Mouse (Mus musculus) erythroblast, embryonic 14.5 days (primary cell): ENCODE measurements around the gene Apbb2.

Experiments used
- GATA1 ChIP-seq: IDR thresholded peaks from 2 replicates; pipeline ENCODE4 v1.6.1; 2012; ENCODE audit warnings: low read length, inconsistent platforms, mixed read lengths
- TAL1 ChIP-seq: IDR thresholded peaks from 3 replicates; pipeline ENCODE4 v1.6.1; 2012; ENCODE audit warnings: low read length, inconsistent platforms, mixed read lengths

DNA sequence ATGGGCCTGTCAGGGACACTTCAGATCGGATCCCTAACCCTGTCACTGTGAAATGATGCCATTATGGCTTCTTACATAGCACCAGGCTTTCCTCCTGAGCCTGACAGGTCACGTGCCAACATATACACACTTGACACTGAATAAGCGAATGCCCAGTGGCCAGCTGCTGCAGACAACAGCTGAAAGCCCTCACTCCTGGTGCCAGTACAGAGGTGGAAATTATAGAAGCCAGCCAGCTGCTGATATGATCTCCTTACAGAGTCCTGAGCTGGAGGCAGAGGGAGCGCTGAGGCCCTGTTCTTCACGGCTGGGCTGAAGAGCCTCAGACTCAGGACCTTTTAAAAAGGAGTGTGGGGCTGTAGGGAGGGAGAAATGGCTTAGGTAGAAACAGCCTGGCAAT lies 234.5 kb downstream of the Apbb2 start:
- TF ChIP-seq GATA1: no peak
- no peak for TF ChIP-seq TAL1
